ENCODE assay signal across 8 mouse cellular contexts in the genomic region with DNA sequence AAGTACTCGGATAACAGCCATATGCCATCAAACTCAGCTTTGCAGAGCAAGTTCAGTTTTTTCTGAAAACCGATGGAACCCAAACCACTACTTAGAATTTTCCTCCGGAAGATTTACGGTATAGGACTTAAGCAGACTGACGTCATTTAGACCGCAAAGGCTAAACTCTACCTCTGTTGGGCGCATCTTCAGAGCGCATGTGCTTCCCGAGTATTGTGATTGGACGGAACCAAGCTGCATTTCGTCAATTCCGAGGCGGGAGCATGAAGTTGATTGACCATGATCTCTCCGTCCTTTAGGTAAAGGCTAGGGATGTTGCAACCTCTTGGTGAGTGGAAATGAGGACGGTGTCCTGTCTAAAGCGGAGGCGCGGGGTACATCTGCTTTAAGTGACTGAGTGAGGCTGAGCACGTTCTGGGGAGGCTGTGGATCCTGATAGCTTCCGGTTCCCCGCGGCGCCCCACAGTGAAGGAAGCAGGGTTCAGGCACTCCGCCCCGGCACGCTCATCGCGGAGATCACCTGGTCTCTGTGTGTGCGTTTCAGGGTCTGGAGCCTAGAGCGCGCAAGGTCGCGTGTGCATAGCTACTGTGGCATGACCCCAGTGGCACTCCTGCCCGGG. TPM values are rescaled to one million over a fixed set of nuclear protein-coding genes. Genes with fewer than 3 reads are reported as not detected.
DNase-seq lines count a peak whose midpoint lies in the region; ATAC-seq and TF ChIP-seq lines count a peak whose summit lies in the region.

A gene (plus strand): TSS at position 199 of the 620 bp plus-strand sequence.

- peaks cover 2% of the 10 kb centered on the region; the same call in 1 of the 2 replicates for H3K4me1 ChIP-seq in cortical plate, adult 2 months (ENCODE audit: control insufficient read depth, insufficient read depth, low read length)
- peaks cover 42% of the 10 kb centered on the region for H3K4me1 ChIP-seq in megakaryocyte, embryonic 14.5 days

- no peaks in the 10 kb centered on the region for H3K9me3 ChIP-seq in megakaryocyte, embryonic 14.5 days

- H3K27me3 ChIP-seq in megakaryocyte, embryonic 14.5 days (replicated peaks) = no peaks in the 10 kb centered on the region

- peak within 1 kb of the TSS; percentile 67 for H3K27ac ChIP-seq in cortical plate, adult 2 months (ENCODE audit: insufficient read depth, low read length)

- peak; percentile 60 for TF ChIP-seq POLR2A in cortical plate, adult 2 months (IDR thresholded peaks at IDR 0.05; ENCODE audit: extremely low read depth, insufficient read depth, low read length)

- DNase-seq in gastrocnemius, adult 8-10 months (ENCODE audit: low spot score in 2 of 2) = peak; percentile 57 to 72
- peak; percentile 91 for DNase-seq in hindlimb bud, embryonic 11.5 days (ENCODE audit: extremely low spot score, low read depth, low spot score)
- peak; percentile 77 to 91 for DNase-seq in left cerebral cortex, adult 8-10 months (ENCODE audit: low spot score in 2 of 2)
- peak; percentile 92 to 95 for DNase-seq in right cerebral cortex, postnatal 10 days (ENCODE audit: low spot score in 2 of 2)
- peak; percentile 66 for DNase-seq in urinary bladder, postnatal 25 days (ENCODE audit: low spot score)

- peak within 1 kb of the TSS; percentile 78 for H3K4me3 ChIP-seq in cortical plate, adult 2 months (ENCODE audit: insufficient read depth, low read length)
- peak within 1 kb of the TSS; percentile 98 for H3K4me3 ChIP-seq in megakaryocyte, embryonic 14.5 days (replicated peaks)

- ATAC-seq in activated CD4-positive, CD25-positive, alpha-beta regulatory T cell, adult 4 months = peak; percentile 95

- TF ChIP-seq CTCF in cortical plate, adult 2 months (IDR thresholded peaks at IDR 0.05; ENCODE audit: extremely low read depth, insufficient read depth, low read length) = no peak

- peaks cover 8% of the 10 kb centered on the region for H3K36me3 ChIP-seq in megakaryocyte, embryonic 14.5 days (replicated peaks; ENCODE audit: low read length)

RNA-seq across cellular contexts. Expression of the gene that starts here (rescaled TPM):
- polyA plus RNA-seq in activated CD4-positive, CD25-positive, alpha-beta regulatory T cell, adult 4 months (2017; shearing (Covaris generic)) = 10 to 100 TPM; 18.7 to 19.1 TPM
- polyA plus RNA-seq in cortical plate, adult 2 months (2012; rRNA removed) = 19.1 and 20.6 TPM in 2 replicates
- total RNA-seq in gastrocnemius, adult 8-10 months (2022) = 10 to 100 TPM; 23.9 to 28.1 (median 24.2) TPM
- total RNA-seq in left cerebral cortex, adult 8-10 months (2022) = 10 to 100 TPM; 27.6 to 30.0 (median 29.5) TPM
- 3.3 TPM in 1 of 2 replicates, not detected in the other for polyA plus RNA-seq in megakaryocyte, embryonic 14.5 days (2012; ENCODE audit: insufficient read depth, low replicate concordance)

Comparison
In these comparisons a context has a peak if more than half of its experiments do, and no peak if none do; other contexts are left out.
1. Peak in every context shown above with its lines: DNase-seq, ATAC-seq, H3K4me3 ChIP-seq and H3K27ac ChIP-seq.